Comparison of ENCODE assay signal across 14 mouse cellular contexts in the genomic region with DNA sequence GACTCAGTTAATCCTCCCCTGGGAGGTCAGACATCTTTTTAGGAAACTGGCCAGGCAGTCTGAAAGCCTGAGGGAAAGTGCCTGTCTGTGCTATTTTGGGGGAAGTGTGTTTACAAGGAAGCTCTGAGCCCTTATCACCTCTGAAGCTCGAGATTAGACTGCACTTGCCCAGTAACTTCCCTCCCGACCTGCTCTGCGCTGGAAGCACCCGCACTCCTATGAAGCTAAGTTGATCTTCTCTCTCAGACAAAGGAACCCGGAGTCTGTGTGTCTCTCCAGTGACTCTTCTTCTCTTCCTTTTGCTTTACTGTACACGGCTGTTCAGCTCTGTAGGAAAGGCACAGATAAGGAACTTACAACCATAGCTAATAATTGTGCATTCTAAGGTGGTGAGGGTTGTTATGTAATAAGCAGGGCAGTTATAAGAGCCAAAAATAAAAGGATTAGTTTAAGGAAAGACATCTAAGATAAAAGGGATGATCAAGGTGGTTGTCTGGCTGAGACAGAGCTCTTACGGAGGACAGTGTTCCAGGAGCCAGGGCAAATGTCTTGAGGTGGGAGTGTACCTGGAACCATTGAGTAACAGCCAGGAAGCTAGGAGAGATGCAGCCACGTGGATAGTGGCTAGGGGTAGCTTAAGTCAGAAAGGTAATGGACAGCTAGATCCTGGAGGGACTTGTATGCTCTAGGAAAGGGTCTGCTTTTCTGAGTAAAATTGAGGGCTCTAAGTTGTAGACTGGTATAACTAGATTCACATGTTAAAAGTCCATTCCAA. TPM values are rescaled to one million over a fixed set of nuclear protein-coding genes. Genes with fewer than 3 reads are reported as not detected.
A peak's percentile ranks its signal among the peaks of the same experiment; 100 is the strongest.
DNase-seq lines count a peak whose midpoint lies in the region; ATAC-seq and TF ChIP-seq lines count a peak whose summit lies in the region.
"Had no signal": no experiment of that assay in that cellular context is flagged by ENCODE, and none has a peak within 500 bp of the region (broad histone marks: within the 10 kb centered on the region; RNA-seq: fewer than 3 reads in every experiment).

No protein-coding gene starts in this region.

- no peak for TF ChIP-seq CTCF in gastrocnemius, adult 2 months (IDR thresholded peaks at IDR 0.05)

- H3K36me3 ChIP-seq in heart, embryonic 10.5 days = peaks cover 14% of the 10 kb centered on the region; the same call in 1 of the 2 replicates
- no peaks in the 10 kb centered on the region for H3K36me3 ChIP-seq in midbrain, embryonic 11.5 days (ENCODE audit: control insufficient read depth, insufficient read depth, low read length)

- WGBS in heart, embryonic 10.5 days = 21% methylated on average over 8 of the region's 8 CpGs
- WGBS in midbrain, embryonic 11.5 days = 74% methylated on average over 8 of the region's 8 CpGs

- no peak for DNase-seq in gastrocnemius, adult 2 months
- no peak for DNase-seq in gastrocnemius, adult 8-10 months (ENCODE audit: low spot score in 2 of 2)
- DNase-seq in heart, embryonic 10.5 days (ENCODE audit: low spot score) = peak; percentile 88
- DNase-seq in midbrain, embryonic 11.5 days (ENCODE audit: low spot score, missing footprints) = no peak
- no peak for DNase-seq in cerebellum, adult 9-11 months
- no peak for DNase-seq in left cerebral cortex, postnatal 10 days (ENCODE audit: extremely low spot score in 1 of 2, low spot score in 2 of 2)
- DNase-seq: layer of hippocampus, adult 9-11 months; thymus, adult 18-20 months had no signal

- H3K27ac ChIP-seq in gastrocnemius, adult 2 months = peak overlapping the region; percentile 57
- peak overlapping the region; percentile 80 for H3K27ac ChIP-seq in heart, embryonic 10.5 days
- no peak overlapping the region for H3K27ac ChIP-seq in midbrain, embryonic 11.5 days (ENCODE audit: low read depth, low read length)
- H3K27ac ChIP-seq: hindbrain, embryonic 12.5 days; kidney, postnatal 0 days; limb, embryonic 12.5 days; macrophage had no signal

- peak; percentile 36 to 49; a peak in 3 of 4 replicates for ATAC-seq in hematopoietic stem cell, adult 5-6 weeks (replicated peaks in 1 of 2; ENCODE audit: insufficient read depth in 1 of 2, low FRiP score in 2 of 2, low TSS enrichment in 1 of 2, low read depth in 1 of 2, poor library complexity in 2 of 2, severe bottlenecking in 2 of 2)
- peak; percentile 86 for ATAC-seq in megakaryocyte-erythroid progenitor cell, adult 5-6 weeks (replicated peaks; ENCODE audit: low FRiP score, low TSS enrichment, poor library complexity, severe bottlenecking)
- ATAC-seq in midbrain, embryonic 11.5 days (ENCODE audit: low FRiP score) = no peak

- peaks cover 17% of the 10 kb centered on the region for H3K4me1 ChIP-seq in heart, embryonic 10.5 days
- H3K4me1 ChIP-seq in midbrain, embryonic 11.5 days (ENCODE audit: control insufficient read depth, insufficient read depth, low read length) = no peaks in the 10 kb centered on the region
- H3K4me1 ChIP-seq: hindbrain, embryonic 12.5 days; limb, embryonic 12.5 days had no signal

- H3K4me3 ChIP-seq in gastrocnemius, adult 2 months = no peak overlapping the region
- peak overlapping the region; percentile 27; the same call in 1 of the 2 replicates for H3K4me3 ChIP-seq in heart, embryonic 10.5 days
- H3K4me3 ChIP-seq in midbrain, embryonic 11.5 days (ENCODE audit: low read depth, low read length) = no peak overlapping the region
- H3K4me3 ChIP-seq: hindbrain, embryonic 12.5 days; limb, embryonic 12.5 days had no signal

- no peak overlapping the region for H3K9ac ChIP-seq in midbrain, embryonic 11.5 days (ENCODE audit: low read length)
- H3K9ac ChIP-seq: hindbrain, embryonic 12.5 days; limb, embryonic 12.5 days had no signal

- intact Hi-C loops in gastrocnemius, adult 2 months (cut with DNase I) = no loop called here
- intact Hi-C loops in left cerebral cortex, postnatal 10 days (cut with DNase I) = no loop called here

- no peak overlapping the region for H3K4me2 ChIP-seq in midbrain, embryonic 11.5 days
- H3K4me2 ChIP-seq: hindbrain, embryonic 12.5 days; limb, embryonic 12.5 days had no signal

- no peaks in the 10 kb centered on the region for H3K9me3 ChIP-seq in heart, embryonic 10.5 days
- H3K9me3 ChIP-seq in midbrain, embryonic 11.5 days (ENCODE audit: control insufficient read depth, low read length) = no peaks in the 10 kb centered on the region
- H3K9me3 ChIP-seq: hindbrain, embryonic 12.5 days had no signal

- H3K27me3 ChIP-seq in heart, embryonic 10.5 days (ENCODE audit: insufficient read depth, poor library complexity, severe bottlenecking) = no peaks in the 10 kb centered on the region
- no peaks in the 10 kb centered on the region for H3K27me3 ChIP-seq in midbrain, embryonic 11.5 days (ENCODE audit: control insufficient read depth, insufficient read depth, low read length)
- H3K27me3 ChIP-seq: hindbrain, embryonic 12.5 days; limb, embryonic 12.5 days had no signal

RNA-seq across cellular contexts. Expression of a gene that starts 47.1 kb away (rescaled TPM):
- 10 to 100 TPM; 11.2 to 17.5 TPM for total RNA-seq in gastrocnemius, adult 2 months (2021)
- 10 to 100 TPM; 12.9 to 18.1 (median 14.4) TPM for total RNA-seq in gastrocnemius, adult 8-10 months (2022)
- 66.9 and 72.8 TPM in 2 replicates for polyA plus RNA-seq in heart, embryonic 10.5 days (2016; fragmentation: Nextera tagmentation; extraction: Ambion mirVana)
- total RNA-seq in hematopoietic stem cell, adult 5-6 weeks (2017) = 56.7 and 56.8 TPM in 2 replicates
- 66.7 and 91.2 TPM in 2 replicates for total RNA-seq in megakaryocyte-erythroid progenitor cell, adult 5-6 weeks (2014; fragmentation: Nextera tagmentation)
- 44.9 and 46.0 TPM in 2 replicates for total RNA-seq in megakaryocyte-erythroid progenitor cell, adult 5-6 weeks (2017)
- polyA plus RNA-seq in midbrain, embryonic 11.5 days (2014; fragmentation: Nextera tagmentation; extraction: Ambion mirVana) = 115 and 123 TPM in 2 replicates
- 100 to 1,000 TPM; 137 to 148 TPM for total RNA-seq in left cerebral cortex, postnatal 10 days (2021)
